Comparison of ENCODE assay signal across 8 mouse cellular contexts in genomic region chr12:117196721-117197425, GRCm38 (mm10).
A peak's percentile ranks its signal among the peaks of the same experiment; 100 is the strongest.
DNase-seq lines count a peak whose midpoint lies in the region; ATAC-seq lines count a peak whose summit lies in the region.

No protein-coding gene starts in this region.

- H3K4me2 ChIP-seq in forebrain, embryonic 12.5 days = peak overlapping the region; percentile 45

- peak; percentile 46 to 57 for DNase-seq in cerebellum, postnatal 10 days
- no peak for DNase-seq in cerebellum, postnatal 4 days (ENCODE audit: low spot score in 2 of 2)
- peak; percentile 56 to 67 for DNase-seq in layer of hippocampus, postnatal 14 days (ENCODE audit: low spot score in 2 of 2)
- DNase-seq in neural tube, embryonic 10.5 days (ENCODE audit: extremely low spot score, low spot score) = peak; percentile 51
- no peak for DNase-seq in heart, postnatal 25 days (ENCODE audit: low spot score)
- DNase-seq in thymus, postnatal 0 days (ENCODE audit: low spot score) = no peak

- H3K27me3 ChIP-seq in forebrain, embryonic 12.5 days = no peaks in the 10 kb centered on the region

- peaks cover 93% of the 10 kb centered on the region for H3K4me1 ChIP-seq in forebrain, embryonic 12.5 days

- H3K9me3 ChIP-seq in forebrain, embryonic 12.5 days = no peaks in the 10 kb centered on the region

- H3K4me3 ChIP-seq in forebrain, embryonic 12.5 days (replicated peaks) = no peak overlapping the region

- H3K27ac ChIP-seq in forebrain, embryonic 12.5 days = peak overlapping the region; percentile 91

- intact Hi-C loops in heart, postnatal 25 days (cut with DNase I) = no loop called here

- 1% methylated on average over 12 of the region's 12 CpGs for WGBS in forebrain, embryonic 12.5 days

- peak overlapping the region; percentile 21; the same call in 1 of the 2 replicates for H3K9ac ChIP-seq in forebrain, embryonic 12.5 days

- peak; percentile 84 for ATAC-seq in forebrain, embryonic 12.5 days (ENCODE audit: low FRiP score)
- ATAC-seq in megakaryocyte-erythroid progenitor cell, adult 5-6 weeks (replicated peaks; ENCODE audit: low FRiP score, low TSS enrichment, poor library complexity, severe bottlenecking) = no peak

- peaks cover 9% of the 10 kb centered on the region for H3K36me3 ChIP-seq in forebrain, embryonic 12.5 days (replicated peaks)

Comparison
In these comparisons a context has a peak if more than half of its experiments do, and no peak if none do; other contexts are left out.
1. DNase-seq: peak in cerebellum, postnatal 10 days (2 of 2), layer of hippocampus, postnatal 14 days (2 of 2) and neural tube, embryonic 10.5 days (single experiment); none in cerebellum, postnatal 4 days (0 of 2), heart, postnatal 25 days (single experiment) and thymus, postnatal 0 days (single experiment).